Mouse (Mus musculus): ENCODE data around the gene Ogdhl.

Gene Ogdhl

DNA sequence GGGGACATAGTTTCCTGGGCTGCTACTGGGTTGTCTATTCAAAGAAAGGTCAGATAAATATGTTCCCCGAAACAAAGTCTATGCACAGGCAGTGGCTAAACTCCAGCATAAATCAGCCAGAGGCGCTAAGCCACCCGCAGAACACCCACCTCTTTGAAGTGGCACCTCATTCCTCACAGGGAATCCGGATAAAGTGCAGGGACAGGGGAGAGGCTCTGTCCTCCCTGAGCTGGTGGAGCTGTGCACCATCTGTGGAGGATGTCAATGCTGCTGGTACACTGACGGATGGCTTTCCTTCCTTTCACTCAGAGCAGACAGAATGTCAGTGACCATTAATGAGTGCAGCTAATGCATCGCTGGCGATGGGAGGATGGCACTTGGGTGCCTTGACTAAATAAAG lies 59.2 kb downstream of the Ogdhl start:
- DNase-seq, result no peak

DNA sequence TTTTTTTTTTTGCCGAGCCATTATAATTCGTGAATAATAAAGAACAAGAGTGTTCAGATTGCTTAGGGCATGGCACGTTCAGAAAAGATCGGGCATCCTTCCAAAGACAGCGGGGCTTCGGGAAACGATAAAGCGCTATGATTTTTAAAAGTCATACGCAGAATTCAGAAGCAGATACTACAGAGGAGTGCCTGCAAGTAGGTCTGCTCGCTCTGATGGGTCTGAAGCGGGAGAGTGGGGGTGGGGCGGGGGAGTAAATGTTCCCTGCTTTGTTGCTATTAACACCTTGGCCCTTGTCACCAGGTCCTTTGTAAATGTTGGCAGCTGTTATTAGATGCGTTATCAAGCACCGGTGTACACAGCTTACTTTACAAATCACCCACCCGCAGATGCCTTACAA lies 59.8 kb downstream of the Ogdhl start:
- DNase-seq, result no peak

DNA sequence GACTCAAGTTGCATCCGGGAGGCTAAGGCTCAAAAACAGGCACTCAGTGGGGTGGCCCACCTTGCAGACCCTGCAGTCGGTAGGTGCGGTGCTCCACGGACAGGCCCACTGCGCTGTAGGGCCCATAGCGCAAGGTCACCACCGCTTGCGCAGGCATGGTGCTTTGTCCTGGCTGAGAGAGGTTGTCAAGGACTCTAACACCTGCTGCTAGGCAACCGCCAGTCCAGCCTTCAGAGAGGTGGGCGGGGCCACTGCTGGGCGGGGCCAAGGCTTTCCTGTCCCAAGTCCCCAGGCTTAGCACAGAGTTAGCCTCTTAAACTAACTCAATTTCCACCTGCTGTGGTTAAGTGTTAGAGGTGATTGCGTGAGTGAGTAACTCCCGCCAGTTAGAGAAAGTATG lies 66.4 kb downstream of the Ogdhl start, which contains the start of gene 1700024G13Rik:
TSS of gene 1700024G13Rik (minus strand) at position 196 of the 400 bp plus-strand sequence.
- DNase-seq, result peak; percentile 60
